Mouse (Mus musculus): ENCODE measurements at regions not wholly inside any gene's neighbourhood (a gene's known extent, or its start where the extent isn't known, plus 50 kb on each side); places are given as distances from the start of the nearest gene placed in this dataset.
"Not testable (repeated sequence)": the region's sequence is repeated elsewhere in the genome, so short reads cannot be mapped to it uniquely, and the experiment has no call there.

DNA sequence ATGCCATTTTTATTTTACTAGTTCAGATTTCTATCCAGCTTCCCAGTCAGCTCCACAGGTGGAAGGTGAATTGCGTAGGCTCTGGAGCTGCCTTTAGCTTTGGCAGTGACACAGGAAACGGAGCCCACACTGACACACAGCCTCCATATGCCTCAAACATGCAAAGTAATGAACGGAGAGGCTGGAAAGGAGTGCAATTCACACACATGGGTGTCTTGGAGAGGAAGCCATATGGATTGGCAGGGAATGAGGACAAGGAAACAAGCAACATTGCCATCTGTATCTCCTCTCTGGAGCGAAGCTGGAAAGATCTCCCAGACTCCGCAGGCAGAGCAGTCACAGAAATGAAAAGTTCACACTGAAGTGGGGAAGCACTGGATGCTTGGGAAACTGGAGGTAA is 201.6 kb upstream of the 4930452B06Rik start:
- DNase-seq (ENCODE audit: low spot score in 2 of 2): peak; percentile 51 to 69
- intact Hi-C loops (cut with DNase I): no loop called here

DNA sequence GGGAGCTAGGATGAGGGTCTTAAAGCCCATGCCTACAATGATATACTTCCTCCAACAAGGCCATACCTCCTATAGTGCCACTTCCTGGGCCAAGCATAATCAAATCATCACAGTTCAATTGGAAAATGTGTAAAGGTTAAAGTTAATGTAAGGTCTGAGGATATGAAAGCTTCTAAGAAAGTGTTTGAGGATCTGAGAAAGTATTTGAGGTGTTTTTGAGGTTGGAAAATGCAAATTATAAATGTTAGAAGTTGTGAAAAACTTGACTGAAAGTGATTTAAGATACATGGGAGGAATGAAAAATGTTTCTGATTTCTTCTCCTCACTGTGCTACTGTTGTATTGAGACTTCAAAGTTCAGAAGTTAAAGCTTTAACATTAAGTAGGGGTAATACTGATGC is 185.5 kb upstream of the 4930452B06Rik start:
- DNase-seq (ENCODE audit: low spot score in 2 of 2): no peak
- intact Hi-C loops (cut with DNase I): no loop called here

DNA sequence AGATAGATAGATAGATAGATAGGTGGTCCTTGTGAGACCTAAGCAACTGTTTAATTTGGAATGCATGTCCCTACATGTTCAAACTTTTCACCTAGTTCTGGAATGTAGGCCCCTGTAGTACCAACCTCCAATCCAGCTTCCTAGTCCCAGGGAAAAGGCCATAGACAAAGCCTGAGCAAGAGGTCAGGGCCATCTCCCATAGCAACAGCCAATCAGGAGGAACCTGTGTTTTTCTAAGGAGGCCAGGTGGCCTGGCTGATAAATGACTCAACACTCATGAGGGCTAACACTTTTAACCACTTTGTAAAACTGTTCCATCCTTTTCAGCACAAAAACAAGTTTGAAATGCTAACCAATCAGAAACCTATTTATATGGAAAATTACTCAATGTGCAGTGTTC is 184.2 kb upstream of the 4930452B06Rik start:
- DNase-seq (ENCODE audit: low spot score in 2 of 2): no peak

DNA sequence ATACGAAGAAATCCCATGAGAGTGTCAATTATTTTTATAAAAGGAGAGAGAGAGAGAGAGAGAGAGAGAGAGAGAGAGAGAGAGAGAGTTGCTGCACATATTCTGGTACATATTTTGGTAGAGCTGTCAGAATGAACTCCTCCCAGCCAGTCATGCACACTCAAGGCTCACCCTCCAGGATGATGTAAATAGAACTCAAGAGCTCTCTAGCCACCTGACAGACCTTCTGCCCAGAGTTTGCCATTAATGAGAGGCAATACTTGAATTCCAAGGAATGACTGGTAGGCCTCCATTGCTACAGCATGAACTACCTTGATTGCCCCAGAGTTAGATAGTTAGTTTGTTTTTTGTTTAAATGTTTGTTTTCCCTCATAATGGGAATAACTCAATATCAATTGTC is 167.5 kb upstream of the 4930452B06Rik start:
- intact Hi-C loops (cut with DNase I): no loop called here
- DNase-seq (ENCODE audit: low spot score in 2 of 2): no peak

More for the DNA sequence above, 184.2 kb upstream of the 4930452B06Rik start:
- intact Hi-C loops (cut with DNase I): no loop called here

DNA sequence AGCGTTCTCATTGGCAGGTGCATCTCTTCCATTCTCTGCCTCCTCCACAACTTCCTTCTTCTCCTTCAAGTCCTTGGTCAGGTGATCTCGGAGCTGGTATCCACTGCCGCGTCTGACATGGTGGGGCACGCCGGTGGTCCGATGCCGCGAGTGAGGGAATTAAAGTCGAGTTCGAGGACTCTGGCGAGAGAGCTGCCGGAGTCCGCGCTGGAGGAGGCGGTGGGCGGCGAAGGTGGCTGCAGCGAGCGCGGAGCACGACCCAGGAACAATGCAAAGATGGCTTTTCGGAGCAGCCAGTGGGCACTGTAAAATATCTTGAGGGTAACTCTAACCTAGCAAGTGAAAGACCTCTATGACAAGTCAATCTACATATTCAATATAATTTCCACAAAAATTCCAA is 134.2 kb upstream of the 4930452B06Rik start:
- DNase-seq (ENCODE audit: low spot score in 2 of 2); intact Hi-C loops (cut with DNase I): not testable (repeated sequence)

DNA sequence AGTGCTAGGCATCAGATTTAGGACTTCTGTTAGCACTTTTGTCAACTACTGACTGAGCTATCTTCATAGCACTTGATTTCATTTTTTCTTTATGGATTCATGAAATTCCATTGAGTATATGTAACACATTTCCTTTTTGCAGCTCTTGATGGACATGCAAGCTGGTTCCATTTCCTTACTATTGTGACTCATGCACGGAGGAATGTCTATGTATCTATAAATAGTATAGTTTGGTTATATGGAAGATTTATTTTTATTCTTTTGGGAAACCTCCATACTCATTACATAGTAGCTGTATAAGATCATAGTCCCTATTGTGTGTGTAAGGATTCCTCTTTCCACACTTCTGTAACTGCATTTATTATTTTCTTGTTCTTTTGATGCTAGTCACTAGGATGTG is 123.3 kb upstream of the 4930452B06Rik start:
- peak in 1 of 2 experiments; percentile 12 for DNase-seq (ENCODE audit: low spot score in 2 of 2)
- intact Hi-C loops (cut with DNase I): no loop called here

DNA sequence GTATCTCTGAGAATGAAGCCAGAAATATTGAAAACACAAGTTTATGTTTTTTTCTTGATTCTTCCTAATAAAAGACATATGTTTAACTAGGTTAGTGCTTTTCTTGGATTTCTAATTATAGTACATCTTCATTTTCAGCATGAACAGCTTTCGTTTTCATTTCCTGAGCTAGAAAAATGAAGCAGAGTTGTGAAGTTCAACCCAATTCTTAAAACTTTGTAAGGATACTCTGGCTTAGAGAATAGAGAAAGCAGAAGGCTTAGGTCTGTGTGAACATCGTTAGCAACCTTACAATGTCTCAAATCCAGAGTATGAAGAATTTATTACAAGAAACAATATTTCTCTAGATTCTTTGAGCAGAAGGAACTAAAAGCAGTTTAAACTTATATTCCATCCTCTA is 94.5 kb upstream of the 4930452B06Rik start:
- DNase-seq (ENCODE audit: low spot score in 2 of 2): peak in 1 of 2 experiments; percentile 11
- intact Hi-C loops (cut with DNase I): no loop called here

DNA sequence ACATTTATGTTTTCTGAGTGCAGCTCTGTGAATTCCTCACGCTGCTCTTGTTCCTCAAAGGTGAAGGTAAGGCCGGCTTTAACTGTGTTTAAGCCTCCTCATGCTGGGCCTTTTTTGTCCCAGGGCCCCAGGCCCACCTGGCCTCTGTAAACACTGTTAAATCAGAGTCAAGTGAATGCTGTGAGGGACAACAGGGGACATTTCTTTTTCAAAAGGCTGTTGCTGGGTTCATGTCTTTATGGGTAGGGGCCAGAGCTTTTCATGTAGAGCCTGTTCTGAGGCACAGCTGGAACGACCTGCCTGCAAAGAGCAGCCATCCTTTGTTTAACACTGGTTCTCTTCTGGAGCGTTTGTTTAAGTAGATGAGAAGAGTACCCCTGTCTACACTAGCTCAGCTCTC is 70.8 kb upstream of the 4930452B06Rik start:
- intact Hi-C loops (cut with DNase I): no loop called here
- no peak for DNase-seq (ENCODE audit: low spot score in 2 of 2)

DNA sequence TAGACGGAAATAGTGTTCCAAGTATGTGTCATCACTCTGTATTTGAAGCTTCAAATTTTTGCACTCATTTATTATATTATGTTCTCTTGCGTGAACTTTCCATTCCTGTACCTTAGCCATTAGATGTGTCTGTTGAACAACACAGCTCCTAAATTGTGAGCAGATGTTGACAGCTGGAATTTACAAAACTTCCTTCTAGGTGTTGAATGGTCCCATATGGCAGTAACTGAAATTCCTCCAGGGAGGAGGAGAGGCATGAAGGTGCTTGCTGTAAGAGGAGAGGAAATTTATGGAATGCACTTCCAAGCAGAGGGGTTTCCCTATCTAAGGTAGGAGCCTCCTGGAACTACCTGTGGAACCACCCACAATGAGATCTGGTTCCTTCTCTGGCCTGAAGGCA is 67.2 kb upstream of the 4930452B06Rik start:
- DNase-seq (ENCODE audit: low spot score in 2 of 2): no peak
- intact Hi-C loops (cut with DNase I): no loop called here

DNA sequence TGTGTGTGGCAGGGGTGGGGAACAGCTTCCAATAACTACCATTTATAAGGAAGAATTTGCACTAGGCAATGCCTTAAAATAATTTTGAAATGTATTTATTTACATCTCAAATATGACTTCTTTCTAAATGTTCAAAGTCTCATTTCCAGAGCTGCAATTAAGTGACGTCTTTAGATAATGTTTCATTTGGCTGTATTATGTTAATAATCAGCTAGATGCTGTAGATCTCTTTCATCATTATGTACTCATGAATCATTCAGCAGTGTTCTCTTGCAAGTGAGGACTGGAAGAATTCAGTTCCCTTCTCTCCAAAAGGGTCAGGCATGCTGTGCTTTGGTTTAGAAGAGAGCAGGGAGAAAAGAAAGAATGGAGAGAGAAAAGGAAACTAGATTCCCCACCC is 61.3 kb upstream of the 4930452B06Rik start:
- DNase-seq (ENCODE audit: low spot score in 2 of 2): no peak
- intact Hi-C loops (cut with DNase I): no loop called here

All from left cerebral cortex, postnatal 14 days (tissue).